Mouse (Mus musculus) adrenal gland (tissue): ENCODE results near the gene Grin1.

ENCODE experiments used
- intact Hi-C: fragments of 180-260 bp; cut with DNase I; formaldehyde crosslinking; loops from one replicate; pipeline ENCODE4 v1.15.1; 2025
- long read RNA-seq, 2 experiments: library from polyadenylated mRNA; unstranded; transcript quantifications; one replicate each; pipeline ENCODE4 v2.0.0; 2020; ENCODE audit warnings: borderline replicate concordance in 1 of 2; ENCODE audit not compliant: insufficient replicate concordance in 1 of 2

The Grin1 gene
- long read RNA-seq, experiment 1, full-length matches to known transcripts: 2 of 3 reads
- long read RNA-seq, experiment 1, partial matches to known transcripts: 0 of 3 reads
- long read RNA-seq, experiment 1, other reads (novel, unspliced or antisense): 1 of 3 reads
- long read RNA-seq, experiment 2, partial matches to known transcripts: 2 of 4 reads
- long read RNA-seq, experiment 2, other reads (novel, unspliced or antisense): 0 of 4 reads

DNA sequence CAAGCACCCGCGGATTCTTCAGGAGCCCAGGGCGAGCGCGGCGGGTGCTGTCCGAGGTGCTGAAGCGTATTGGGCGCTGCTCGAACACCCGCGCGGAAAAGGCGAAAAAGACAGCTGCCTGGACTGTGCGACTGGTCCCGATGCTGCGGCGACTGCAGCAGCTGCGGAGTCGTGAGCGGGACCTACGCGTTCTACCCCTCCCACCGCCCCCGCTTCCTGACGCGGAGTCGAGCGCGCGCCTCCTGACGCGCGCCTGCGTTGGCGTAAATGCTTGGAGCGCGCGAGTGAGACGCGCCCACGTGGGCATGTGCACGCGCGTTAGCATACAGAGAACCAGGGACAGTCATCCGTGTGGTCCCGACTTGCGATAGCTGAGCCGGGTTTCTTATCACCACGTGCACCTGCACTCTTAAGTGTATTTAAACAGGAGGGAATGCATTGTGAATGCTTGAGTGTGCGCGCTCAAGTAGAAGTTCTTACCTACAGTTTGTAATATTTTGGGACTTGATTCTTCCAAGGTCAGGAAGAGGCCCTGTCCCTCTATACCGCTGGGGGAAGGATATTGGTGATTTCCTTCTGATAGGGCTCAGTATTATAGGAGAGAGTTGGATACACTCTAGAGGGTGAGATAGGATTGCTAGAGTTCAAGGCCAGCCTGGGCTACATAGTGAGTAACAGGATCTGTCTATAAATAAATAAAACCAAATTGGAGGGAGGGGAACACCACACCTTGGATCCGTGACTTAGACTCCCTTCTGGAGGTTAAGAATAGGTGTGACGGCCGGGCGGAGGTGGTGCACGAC, at the start of gene Grin1:
Grin1 (minus strand) TSS at position 217 of the 803 bp plus-strand sequence.
- intact Hi-C loops: loop anchor here (10.0 kb wide), 1 partner anchor 224 kb away; the partner anchor contains the start of gene Noxa1

DNA sequence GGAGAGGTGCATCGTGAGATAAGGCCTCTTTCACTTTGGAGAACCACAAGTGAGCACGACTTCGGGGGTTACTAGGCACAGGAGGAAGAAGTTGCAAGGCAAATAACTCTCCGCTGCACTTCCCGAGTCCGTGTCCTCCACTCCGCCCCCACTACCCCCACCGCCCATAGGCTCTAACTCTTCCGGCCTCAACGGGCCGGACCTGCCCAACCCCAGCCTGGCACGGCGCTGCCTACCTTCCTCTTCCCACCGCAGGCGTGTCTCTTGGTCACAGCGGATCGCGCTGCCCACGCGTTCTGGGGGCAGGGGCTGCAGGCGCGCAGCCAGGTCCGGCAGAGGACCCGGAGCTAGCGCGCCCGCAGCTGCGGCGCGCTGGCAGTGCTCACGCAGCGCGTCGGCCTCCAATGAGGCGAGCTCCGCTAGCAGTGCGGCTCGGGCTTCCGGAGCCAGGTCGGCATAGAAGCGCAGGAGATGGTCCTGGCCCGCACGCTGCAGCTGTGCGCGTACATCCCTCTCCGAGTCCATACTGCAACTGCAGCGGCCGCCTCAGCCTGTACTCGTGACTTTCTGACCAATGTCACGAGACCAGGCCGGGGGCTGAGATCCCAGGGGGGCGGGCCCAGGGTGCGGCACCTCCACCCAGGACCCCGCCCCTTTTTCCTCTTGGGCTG, 46.2 kb upstream of the Grin1 start, which contains the start of gene Uap1l1:
Uap1l1 (minus strand) TSS at position 592 of the 671 bp plus-strand sequence.
- intact Hi-C loops: no loop called here

DNA sequence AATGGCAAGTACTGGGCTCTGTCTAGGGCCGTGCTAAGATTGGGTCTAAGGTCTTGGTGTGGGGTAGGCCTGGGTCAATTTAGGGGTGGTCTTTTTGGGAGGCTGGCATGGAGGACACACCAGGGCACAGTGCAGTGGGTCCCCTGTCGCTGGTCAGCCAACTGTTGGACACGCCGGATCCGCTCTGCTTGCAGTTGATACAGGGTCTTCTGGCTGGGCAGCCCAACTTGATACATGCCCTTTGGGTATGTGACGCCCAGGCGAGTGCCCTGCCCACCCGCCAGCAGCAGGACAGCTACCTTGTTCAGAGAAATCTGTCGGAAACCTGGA, 45.7 kb upstream of the Grin1 start:
- intact Hi-C loops: no loop called here

DNA sequence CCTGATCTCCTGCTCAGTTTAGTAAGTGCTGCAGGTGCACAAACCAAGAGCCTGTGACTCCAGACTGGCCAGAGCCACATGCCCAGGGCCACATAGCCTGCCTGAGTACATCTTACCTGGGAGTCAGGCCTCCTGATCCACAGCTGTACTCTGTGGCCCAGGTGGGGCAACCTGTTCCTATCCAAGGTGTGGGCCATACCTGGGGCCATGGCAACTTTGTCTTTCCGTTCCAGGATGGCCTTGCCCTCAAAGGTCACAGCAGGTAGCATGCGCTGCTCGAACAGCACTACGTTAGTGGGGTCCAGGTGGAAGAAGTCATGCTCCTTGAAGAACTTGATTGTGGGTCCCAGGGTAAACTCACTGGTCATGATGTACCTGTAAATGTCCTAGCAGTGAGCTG, 45.3 kb upstream of the Grin1 start:
- intact Hi-C loops: no loop called here

DNA sequence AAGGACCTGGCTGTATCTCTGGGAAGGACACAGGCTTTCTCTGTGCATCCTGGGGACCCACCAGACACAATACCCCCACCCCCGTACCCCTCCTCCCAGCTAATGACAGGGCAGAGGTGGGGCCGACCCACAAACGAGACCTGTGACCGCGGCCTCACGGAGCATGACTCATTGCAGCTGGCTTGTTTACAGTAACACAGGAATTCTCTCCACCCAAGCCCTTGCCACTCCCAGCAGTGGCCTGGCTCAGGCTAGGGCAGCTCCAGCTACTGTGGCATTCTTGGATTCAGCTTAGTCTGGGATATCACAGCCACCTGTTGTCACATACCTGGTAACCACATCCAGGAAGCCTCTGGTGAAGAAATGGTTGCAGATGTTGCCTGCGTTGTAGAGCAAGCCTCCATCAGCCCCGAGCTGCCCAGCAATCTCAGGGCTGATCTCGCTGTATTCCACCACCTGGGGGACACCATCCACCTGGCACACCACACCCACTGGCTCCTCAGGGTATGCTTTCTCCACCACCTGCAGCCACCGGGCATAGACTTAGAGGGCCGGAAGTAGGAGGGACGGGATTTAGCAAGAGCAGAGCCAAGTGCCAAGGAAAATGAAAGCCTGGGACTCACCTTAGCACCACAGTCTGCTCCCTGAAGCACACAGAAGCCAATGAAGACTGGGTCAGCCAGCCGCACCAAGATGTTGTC, 44.6 kb upstream of the Grin1 start:
- intact Hi-C loops: no loop called here

DNA sequence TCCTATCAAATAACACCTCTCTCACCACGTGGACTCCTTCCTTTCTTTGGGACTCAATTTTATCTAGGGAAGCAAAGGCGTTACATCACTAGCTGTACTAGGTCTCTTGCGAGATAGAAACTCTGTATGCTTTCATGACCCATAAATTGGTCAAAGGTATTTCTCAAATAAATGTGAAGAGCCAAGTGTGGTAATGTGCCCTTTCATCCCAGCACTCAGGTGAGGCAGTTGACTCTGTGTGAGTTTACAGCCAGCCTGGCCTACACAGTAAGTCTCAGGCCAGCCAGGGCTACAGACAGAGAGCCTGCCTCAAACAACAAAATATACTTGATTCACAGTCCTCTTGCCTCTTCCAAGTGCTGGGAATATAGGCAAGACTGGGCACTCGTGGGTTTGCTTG, 40.9 kb upstream of the Grin1 start:
- intact Hi-C loops: no loop called here

DNA sequence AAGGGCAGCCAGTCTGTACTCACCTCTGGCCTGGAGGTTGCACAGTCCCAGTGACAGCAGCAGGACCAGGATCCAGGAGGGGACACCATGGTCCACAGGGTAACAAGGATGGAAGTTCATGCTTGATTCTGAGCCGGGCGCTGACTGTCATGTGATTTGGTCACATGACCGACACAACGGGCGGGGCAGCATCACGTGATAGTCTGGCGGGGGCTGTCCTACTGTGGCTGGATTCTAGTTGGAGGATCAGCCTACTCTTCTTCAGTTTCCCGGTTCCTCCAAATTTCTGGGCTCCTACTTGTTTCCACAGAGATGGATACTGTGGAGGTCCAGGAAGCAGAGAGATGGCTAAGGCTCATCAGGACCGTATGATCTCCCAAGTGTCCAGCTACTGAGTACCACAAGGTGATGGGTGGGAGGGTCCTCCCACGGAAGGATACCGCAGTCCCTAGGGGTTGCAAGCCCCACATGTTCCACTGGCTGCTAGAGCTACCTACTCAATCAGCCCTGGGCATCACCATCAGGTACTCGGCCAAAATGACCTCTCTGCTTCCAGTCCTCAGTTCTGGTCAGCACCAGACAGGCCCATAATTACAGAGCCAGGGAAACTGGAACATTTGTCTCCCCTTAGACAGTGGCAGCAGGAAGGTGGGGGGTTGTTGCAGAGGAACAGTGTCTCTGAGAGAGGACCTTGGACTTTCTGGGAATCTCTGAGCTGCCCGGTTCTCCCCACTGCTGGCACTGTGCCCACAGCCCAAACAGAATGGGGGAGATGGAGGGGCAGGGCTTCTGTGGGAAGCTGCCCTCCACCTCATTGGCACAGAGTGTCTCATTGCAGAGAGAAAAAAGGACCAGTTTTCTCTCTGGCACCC, 37.5 kb upstream of the Grin1 start, which contains the start of gene Dpp7:
Dpp7 (minus strand) TSS at position 152 of the 872 bp plus-strand sequence.
- intact Hi-C loops: no loop called here

DNA sequence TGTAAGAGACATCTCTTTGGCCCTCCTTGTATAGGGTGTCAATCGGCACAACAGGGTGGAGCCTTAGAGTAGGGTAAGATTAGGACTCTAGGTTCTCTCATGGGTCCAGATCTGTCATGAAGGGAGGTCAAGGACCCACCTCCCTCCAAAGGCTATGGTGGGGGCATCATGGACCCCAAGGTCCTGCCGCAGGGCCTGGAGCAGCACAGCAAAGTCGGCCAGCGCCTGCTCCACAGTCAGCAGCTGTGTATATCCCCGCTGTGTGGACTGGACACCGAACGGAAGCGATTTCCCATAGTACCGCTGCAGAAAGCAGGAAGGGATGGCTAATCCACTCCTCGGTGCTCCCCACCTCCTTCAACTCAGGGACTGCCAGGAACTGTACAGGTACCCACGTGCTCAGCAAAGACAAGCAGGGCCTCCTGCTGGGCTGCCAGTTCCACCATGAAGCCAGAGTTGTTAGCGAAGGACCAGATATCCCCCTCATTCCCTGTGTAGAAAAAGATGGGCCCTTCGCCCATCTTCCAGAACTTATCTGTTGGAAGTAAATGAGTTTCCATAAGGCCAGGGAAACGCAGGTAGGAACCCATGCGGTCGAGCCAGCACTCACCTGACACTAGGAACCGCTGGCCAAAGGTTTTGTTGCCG, 36.6 kb upstream of the Grin1 start:
- intact Hi-C loops: no loop called here

DNA sequence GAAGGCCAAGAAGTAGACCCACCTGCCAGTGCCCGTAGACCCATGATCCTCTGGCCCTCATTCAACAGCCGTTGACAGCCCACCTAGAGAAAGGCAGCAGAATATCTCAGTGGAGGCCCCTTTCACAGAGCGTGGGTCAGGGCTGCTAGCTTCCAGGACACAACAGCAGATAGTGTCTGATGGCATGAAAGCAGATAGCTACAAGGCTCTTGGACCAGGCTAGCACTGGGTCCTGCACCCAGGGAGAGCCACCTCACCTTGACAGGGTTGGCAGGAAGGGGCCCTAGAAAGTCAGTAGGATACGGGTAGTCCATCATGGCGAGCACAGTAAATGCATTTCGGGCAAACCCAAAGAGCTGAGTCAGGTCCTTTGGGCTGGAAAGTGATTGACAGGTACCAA, 35.2 kb upstream of the Grin1 start:
- intact Hi-C loops: no loop called here

- intact Hi-C loops: no loop called here
Measured at GRCm38 (mm10) chr2:25350701-25351100, 31.7 kb upstream of the Grin1 start.

DNA sequence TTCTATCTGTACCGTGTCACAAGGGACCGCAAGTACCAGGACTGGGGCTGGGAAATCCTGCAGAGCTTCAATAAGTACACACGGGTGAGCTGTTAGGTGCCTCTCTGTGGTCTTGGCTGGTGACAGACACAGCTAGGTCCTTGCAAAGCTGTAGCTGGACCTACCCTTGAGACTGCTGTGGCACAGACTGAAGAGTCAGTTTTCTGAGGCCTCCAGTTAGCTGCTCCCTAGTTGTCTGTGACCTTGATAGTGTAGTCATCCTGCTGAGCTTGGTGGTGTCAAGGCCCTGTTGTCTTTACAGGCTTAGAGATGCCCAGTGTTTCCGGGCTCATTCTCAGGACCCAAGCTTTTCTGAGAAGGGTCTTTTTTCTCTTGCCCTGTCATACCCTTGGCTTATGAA, 30.5 kb upstream of the Grin1 start:
- intact Hi-C loops: no loop called here

GRCm38 (mm10) chr2:25348162-25348561, 29.2 kb upstream of the Grin1 start:
- intact Hi-C loops: no loop called here

DNA sequence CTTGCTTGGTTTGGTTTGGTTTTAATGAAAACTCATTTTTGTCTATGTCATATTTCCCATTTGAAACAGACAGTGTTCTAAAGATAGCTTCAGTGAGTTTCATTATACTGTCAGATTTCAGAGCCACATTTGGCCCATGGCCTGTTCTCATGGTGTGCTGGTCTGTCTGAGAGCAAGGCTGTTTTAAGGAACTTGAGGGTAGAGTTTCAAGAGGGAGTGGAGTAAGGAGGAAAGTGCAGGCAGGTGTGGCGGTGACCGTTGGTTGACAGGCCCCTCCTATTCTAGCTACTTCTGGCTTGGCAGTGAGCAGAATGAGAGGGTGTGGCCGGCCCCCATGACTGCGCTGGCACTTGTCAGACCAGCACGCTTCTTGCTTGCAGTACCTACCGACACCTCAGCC, 19.3 kb upstream of the Grin1 start:
- intact Hi-C loops: loop anchor here (10.0 kb wide), 1 partner anchor 144 kb away; the partner anchor contains the start of gene Tor4a

DNA sequence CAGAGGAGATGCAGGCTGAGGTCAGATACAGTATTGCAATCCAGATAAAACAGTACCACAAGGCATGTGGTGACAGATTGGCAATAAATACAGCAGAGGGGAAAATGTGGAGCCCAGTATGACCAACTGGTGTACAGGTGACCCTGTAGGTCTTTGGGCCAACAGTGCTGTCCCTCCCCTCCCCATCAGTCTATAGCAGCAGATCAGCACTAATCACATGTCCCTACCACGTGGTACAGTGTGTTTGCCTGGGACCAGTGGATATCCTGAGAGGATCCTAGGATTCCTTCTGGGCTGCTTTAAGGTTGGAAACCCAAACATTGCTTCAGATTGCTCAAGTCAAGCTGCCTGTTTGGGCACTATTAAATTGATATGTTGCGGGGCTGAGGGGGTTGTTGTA, 14.6 kb upstream of the Grin1 start:
- intact Hi-C loops: loop anchor here (5.0 to 10.0 kb wide), 2 partner anchors 61 to 139 kb away; partner anchors contain the start of genes Anapc2, Ssna1 and Tor4a

DNA sequence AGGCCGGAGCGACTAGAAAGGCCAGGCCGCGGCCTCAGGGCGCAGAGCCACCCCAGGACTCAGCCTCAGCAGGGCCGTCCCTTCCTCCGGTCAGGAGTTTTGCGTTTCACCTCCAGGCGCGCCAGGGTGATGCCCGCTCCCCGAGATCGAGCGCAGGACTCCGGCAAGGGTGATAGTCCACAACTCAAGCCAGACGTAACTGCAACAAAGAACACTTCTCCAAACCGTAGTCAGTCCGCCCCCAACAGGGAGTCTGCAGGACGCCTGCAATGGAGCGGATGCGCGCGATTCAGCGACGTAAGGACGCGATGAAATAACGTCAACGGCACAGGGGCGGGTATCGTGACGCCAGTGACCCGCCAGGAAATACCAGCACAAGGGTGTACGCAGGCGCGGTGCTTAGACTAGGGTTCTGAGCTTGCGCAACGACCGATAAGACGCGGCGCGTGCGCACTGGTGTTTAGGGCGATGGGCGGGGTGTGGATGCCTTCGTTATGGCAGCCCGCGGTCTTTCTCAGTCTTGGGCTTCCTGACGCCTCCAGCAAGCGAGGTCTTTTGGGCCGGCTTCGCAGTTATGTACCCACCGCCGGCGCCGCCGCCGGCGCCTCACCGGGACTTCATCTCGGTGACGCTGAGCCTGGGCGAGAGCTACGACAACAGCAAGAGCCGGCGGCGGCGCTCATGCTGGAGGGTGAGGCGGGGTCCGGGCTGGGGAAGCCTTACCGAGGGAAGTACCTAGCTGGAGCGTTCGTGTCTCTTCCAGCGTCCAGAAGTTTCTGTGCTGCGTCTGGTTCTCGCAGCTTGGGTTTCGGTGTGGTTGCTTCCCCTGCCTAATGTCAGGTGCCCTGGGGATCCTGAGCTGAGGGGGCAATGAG, 13.5 kb upstream of the Grin1 start, which contains the start of gene Man1b1:
Man1b1 (plus strand) TSS at position 53 of the 875 bp plus-strand sequence.
- intact Hi-C loops: loop anchor here (5.0 to 10.0 kb wide), 2 partner anchors 60 to 138 kb away; partner anchors contain the start of genes Anapc2, Ssna1 and Tor4a

DNA sequence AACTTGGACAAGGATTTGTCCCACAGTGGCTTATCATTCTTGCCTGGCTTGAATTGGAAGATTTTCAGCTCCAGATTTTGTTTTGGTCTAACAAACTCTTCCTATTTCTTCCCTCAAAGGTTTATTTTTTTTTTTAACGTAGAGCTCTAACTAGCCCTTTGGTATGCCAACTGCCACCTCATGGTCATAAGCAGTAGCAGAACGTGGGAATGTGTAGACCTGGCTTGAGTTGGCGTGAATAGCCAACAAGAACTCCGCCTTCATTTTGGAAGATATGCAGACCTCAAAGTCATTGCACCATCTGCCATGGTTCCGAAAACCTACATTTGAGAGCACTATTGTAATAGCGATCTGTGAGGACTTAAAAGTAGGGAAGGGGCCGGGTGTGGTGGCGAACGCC, 12.5 kb upstream of the Grin1 start:
- intact Hi-C loops: loop anchor here (5.0 to 10.0 kb wide), 2 partner anchors 59 to 137 kb away; partner anchors contain the start of genes Anapc2, Ssna1 and Tor4a

- intact Hi-C loops: loop anchor here (5.0 kb wide), 1 partner anchor 36 kb away; no protein-coding TSS in a partner anchor
Measured at GRCm38 (mm10) chr2:25328440-25328839, 9.5 kb upstream of the Grin1 start.

GRCm38 (mm10) chr2:25326036-25326435, 7.0 kb upstream of the Grin1 start:
- intact Hi-C loops: loop anchor here (5.0 kb wide), 1 partner anchor 34 kb away; no protein-coding TSS in a partner anchor
